Comparison of ENCODE assay signal across 7 mouse cellular contexts in genomic region chr7:119720947-119721310, GRCm38 (mm10). TPM values are rescaled to one million over a fixed set of nuclear protein-coding genes. Genes with fewer than 3 reads are reported as not detected.
DNase-seq lines count a peak whose midpoint lies in the region; ATAC-seq and TF ChIP-seq lines count a peak whose summit lies in the region.

No protein-coding gene starts in this region.

- WGBS in lung, adult 2 months, result 11% methylated on average over 8 of the region's 8 CpGs
- 15% methylated on average over 8 of the region's 8 CpGs for WGBS in embryonic facial prominence, embryonic 14.5 days
- 15% methylated on average over 8 of the region's 8 CpGs for WGBS in hindbrain, embryonic 14.5 days

- peak; percentile 52 for ATAC-seq in embryonic facial prominence, embryonic 14.5 days (ENCODE audit: low read depth)
- peak; percentile 58 for ATAC-seq in hindbrain, embryonic 14.5 days (ENCODE audit: low FRiP score)

- H3K9ac ChIP-seq in embryonic facial prominence, embryonic 14.5 days (ENCODE audit: low read depth, low read length), result peak overlapping the region; percentile 94
- H3K9ac ChIP-seq in hindbrain, embryonic 14.5 days, result peak overlapping the region; percentile 75

- peaks cover 5% of the 10 kb centered on the region; the same call in 1 of the 2 replicates for H3K4me1 ChIP-seq in lung, adult 2 months (ENCODE audit: control insufficient read depth, insufficient read depth, low read length)
- H3K4me1 ChIP-seq in embryonic facial prominence, embryonic 14.5 days (ENCODE audit: control insufficient read depth, insufficient read depth, low read length), result 0 out of 2 replicates have a peak, but pooled peaks cover 3% of the 10 kb centered on the region
- H3K4me1 ChIP-seq in hindbrain, embryonic 14.5 days (replicated peaks; ENCODE audit: control insufficient read depth, insufficient read depth, low read length), result peaks cover 8% of the 10 kb centered on the region
- peaks cover 16% of the 10 kb centered on the region for H3K4me1 ChIP-seq in megakaryocyte, embryonic 14.5 days

- peak overlapping the region; percentile 87 for H3K4me2 ChIP-seq in embryonic facial prominence, embryonic 14.5 days (ENCODE audit: low read depth, low read length)
- H3K4me2 ChIP-seq in hindbrain, embryonic 14.5 days (replicated peaks), result peak overlapping the region; percentile 62

- peak overlapping the region; percentile 95 for H3K4me3 ChIP-seq in lung, adult 2 months (replicated peaks; ENCODE audit: extremely low read depth, low read depth, low read length)
- peak overlapping the region; percentile 90 for H3K4me3 ChIP-seq in embryonic facial prominence, embryonic 14.5 days (ENCODE audit: low read depth, low read length)
- H3K4me3 ChIP-seq in hindbrain, embryonic 14.5 days (replicated peaks; ENCODE audit: low read length), result peak overlapping the region; percentile 68
- peak overlapping the region; percentile 100 for H3K4me3 ChIP-seq in megakaryocyte, embryonic 14.5 days (replicated peaks)

- H3K27me3 ChIP-seq in embryonic facial prominence, embryonic 14.5 days (replicated peaks; ENCODE audit: control insufficient read depth, insufficient read depth, low read length), result no peaks in the 10 kb centered on the region
- no peaks in the 10 kb centered on the region for H3K27me3 ChIP-seq in hindbrain, embryonic 14.5 days (ENCODE audit: control insufficient read depth, insufficient read depth, low read length)
- no peaks in the 10 kb centered on the region for H3K27me3 ChIP-seq in megakaryocyte, embryonic 14.5 days (replicated peaks)

- no peak for TF ChIP-seq POLR2A in lung, adult 2 months (IDR thresholded peaks at IDR 0.05; ENCODE audit: borderline replicate concordance, extremely low read depth, low read depth, low read length)

- peak overlapping the region; percentile 83; the same call in 1 of the 2 replicates for H3K27ac ChIP-seq in embryonic facial prominence, embryonic 14.5 days (replicated peaks; ENCODE audit: low read depth, low read length)
- peak overlapping the region; percentile 73 for H3K27ac ChIP-seq in hindbrain, embryonic 14.5 days

- H3K36me3 ChIP-seq in embryonic facial prominence, embryonic 14.5 days (ENCODE audit: control insufficient read depth, insufficient read depth, low read length), result peaks cover 30% of the 10 kb centered on the region
- H3K36me3 ChIP-seq in hindbrain, embryonic 14.5 days (replicated peaks; ENCODE audit: control insufficient read depth, insufficient read depth), result peaks cover 32% of the 10 kb centered on the region
- peaks cover 32% of the 10 kb centered on the region for H3K36me3 ChIP-seq in megakaryocyte, embryonic 14.5 days (replicated peaks; ENCODE audit: low read length)

- no peak for DNase-seq in lung, adult 2 months
- no peak for DNase-seq in lung, postnatal 36 days
- DNase-seq in embryonic facial prominence, embryonic 14.5 days (ENCODE audit: low spot score), result no peak
- no peak for DNase-seq in hindbrain, embryonic 14.5 days (ENCODE audit: low spot score)
- DNase-seq in ovary, postnatal 10 days (ENCODE audit: low spot score), result no peak
- no peak for DNase-seq in right cerebral cortex, adult 18-20 months

- no peaks in the 10 kb centered on the region for H3K9me3 ChIP-seq in embryonic facial prominence, embryonic 14.5 days (ENCODE audit: control insufficient read depth, low read length)
- no peaks in the 10 kb centered on the region for H3K9me3 ChIP-seq in hindbrain, embryonic 14.5 days (ENCODE audit: control insufficient read depth, low read length)
- H3K9me3 ChIP-seq in megakaryocyte, embryonic 14.5 days, result no peaks in the 10 kb centered on the region

- TF ChIP-seq CTCF in lung, adult 2 months (IDR thresholded peaks at IDR 0.05; ENCODE audit: insufficient read depth, low read length), result no peak

RNA-seq across cellular contexts. Expression of gene Thumpd1, which starts 0.3 kb away (rescaled TPM):
- polyA plus RNA-seq in lung, adult 2 months (2012; rRNA removed), result 9.1 and 10.3 TPM in 2 replicates
- polyA plus RNA-seq in embryonic facial prominence, embryonic 14.5 days (2014; fragmentation: Nextera tagmentation; extraction: Ambion mirVana), result 65.3 and 82.7 TPM in 2 replicates
- 76.7 and 87.9 TPM in 2 replicates for polyA plus RNA-seq in hindbrain, embryonic 14.5 days (2014; fragmentation: Nextera tagmentation; extraction: Ambion mirVana)
- 12.1 and 14.0 TPM in 2 replicates for polyA plus RNA-seq in megakaryocyte, embryonic 14.5 days (2012; ENCODE audit: insufficient read depth, low replicate concordance)

RNA-seq across cellular contexts. Expression of gene Acsm4, which starts 31.1 kb away (rescaled TPM):
- polyA plus RNA-seq in lung, adult 2 months (2012; rRNA removed), result not detected in 2 replicates
- polyA plus RNA-seq in embryonic facial prominence, embryonic 14.5 days (2014; fragmentation: Nextera tagmentation; extraction: Ambion mirVana), result 8.9 and 9.6 TPM in 2 replicates
- polyA plus RNA-seq in hindbrain, embryonic 14.5 days (2014; fragmentation: Nextera tagmentation; extraction: Ambion mirVana), result not detected in 2 replicates
- polyA plus RNA-seq in megakaryocyte, embryonic 14.5 days (2012; ENCODE audit: insufficient read depth, low replicate concordance), result not detected in 2 replicates

RNA-seq across cellular contexts. Expression of gene Acsm3, which starts 39.8 kb away (rescaled TPM):
- 0.57 and 2.9 TPM in 2 replicates for polyA plus RNA-seq in lung, adult 2 months (2012; rRNA removed)
- 0.24 TPM in 2 replicates for polyA plus RNA-seq in embryonic facial prominence, embryonic 14.5 days (2014; fragmentation: Nextera tagmentation; extraction: Ambion mirVana)
- polyA plus RNA-seq in hindbrain, embryonic 14.5 days (2014; fragmentation: Nextera tagmentation; extraction: Ambion mirVana), result 0.18 TPM in 1 of 2 replicates, not detected in the other
- not detected in 2 replicates for polyA plus RNA-seq in megakaryocyte, embryonic 14.5 days (2012; ENCODE audit: insufficient read depth, low replicate concordance)
